Mouse (Mus musculus) kidney, adult 8-10 months (tissue): ENCODE measurements around the gene 4930438A08Rik.
A peak's percentile ranks its signal among the peaks of the same experiment; 100 is the strongest.
"Not testable (repeated sequence)": the region's sequence is repeated elsewhere in the genome, so short reads cannot be mapped to it uniquely, and the experiment has no call there.

ENCODE experiments used
- DNase-seq, 2 experiments: peaks; one replicate each; pipeline ENCODE4 v3.0.0; 2022

The 4930438A08Rik gene

DNA sequence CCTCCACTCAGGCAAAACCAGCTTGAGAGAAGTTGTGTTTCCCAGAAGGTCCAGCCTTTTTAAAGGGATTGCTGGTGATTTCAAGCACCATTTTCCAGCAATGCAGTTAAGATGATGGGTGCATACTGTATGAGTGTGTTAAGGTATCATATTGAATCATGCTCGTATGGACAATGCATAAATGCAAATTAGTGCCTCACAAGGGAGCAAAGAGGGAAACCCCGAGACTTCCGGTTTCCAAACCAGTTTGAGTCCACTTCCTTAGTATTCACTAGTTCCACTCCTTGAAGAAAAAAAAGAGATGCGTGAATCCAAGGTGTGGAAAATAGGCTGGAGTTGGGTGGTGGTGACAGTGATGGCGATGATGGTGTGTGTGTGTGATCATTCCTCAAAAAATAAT, 7.9 kb downstream of the 4930438A08Rik start:
- DNase-seq, result no peak

- DNase-seq, result no peak
Measured at GRCm38 (mm10) chr11:58289992-58290682, 15.5 kb downstream of the 4930438A08Rik start.

DNA sequence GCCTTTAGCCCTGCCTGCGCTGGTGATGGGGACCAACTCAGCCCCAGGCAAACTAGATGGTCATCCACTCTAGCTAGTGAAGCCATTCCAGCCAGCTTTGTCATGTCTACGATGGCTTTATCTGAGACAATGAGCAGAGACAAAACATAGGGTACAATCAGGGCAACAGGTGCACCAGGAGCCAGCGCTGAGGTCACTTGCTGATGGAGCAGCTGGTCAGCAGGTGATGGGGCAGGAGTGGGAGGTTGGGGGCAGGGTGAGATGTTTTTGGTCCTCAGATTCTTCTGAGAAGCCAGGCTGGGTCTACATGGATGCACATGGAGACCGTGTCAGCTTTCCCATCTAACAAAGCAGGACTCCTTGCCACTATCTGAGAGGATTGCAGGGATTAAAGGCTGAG, 16.2 kb downstream of the 4930438A08Rik start:
- no peak for DNase-seq

- DNase-seq, result no peak
Measured at GRCm38 (mm10) chr11:58292791-58293190, 18.2 kb downstream of the 4930438A08Rik start.

DNA sequence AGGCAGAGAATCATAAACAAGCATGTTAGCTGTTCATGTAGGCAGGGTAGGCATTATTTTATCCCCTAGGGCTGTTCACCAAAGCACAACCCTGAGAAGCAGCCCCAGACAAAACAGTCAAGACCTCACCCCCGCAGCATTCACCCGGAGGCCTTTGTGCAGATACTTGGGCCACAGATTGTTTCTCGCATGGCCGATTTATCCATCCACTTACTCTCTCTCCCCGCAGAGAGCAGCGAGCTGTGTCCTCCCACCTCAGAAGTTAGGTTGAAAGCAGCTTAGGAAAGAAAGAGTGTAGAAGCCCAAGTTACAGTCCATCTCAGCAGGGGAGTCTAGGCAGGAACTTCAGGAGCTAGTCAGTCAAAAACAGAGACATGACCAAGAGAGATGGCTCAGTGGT, 22.8 kb downstream of the 4930438A08Rik start:
- DNase-seq, result no peak

- DNase-seq, result peak; percentile 67 to 82
Measured at GRCm38 (mm10) chr11:58301057-58301456, 26.5 kb downstream of the 4930438A08Rik start.

- peak; percentile 97 to 99 for DNase-seq
Measured at GRCm38 (mm10) chr11:58301837-58302754, 27.5 kb downstream of the 4930438A08Rik start.

GRCm38 (mm10) chr11:58302774-58303445, 28.3 kb downstream of the 4930438A08Rik start:
- no peak for DNase-seq

- DNase-seq, result no peak
Measured at GRCm38 (mm10) chr11:58303594-58303993, 29.0 kb downstream of the 4930438A08Rik start.

DNA sequence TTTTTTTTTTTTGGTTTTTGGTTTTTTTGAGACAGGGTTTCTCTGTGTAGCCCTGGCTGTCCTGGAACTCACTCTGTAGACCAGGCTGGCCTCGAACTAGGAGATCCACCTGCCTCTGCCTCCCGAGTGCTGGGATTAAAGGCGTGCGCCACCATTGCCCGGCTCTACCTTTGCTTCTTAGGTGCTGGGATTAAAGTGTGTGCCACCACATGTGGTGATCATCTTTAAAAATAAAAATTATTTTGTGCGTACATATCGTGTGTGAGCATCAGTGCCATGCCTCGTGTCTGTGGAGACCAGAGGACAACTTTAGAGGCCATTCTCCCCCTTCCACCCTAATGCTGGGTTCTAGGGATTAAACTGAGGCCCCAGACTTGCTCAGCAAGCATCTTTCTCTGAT, 30.7 kb downstream of the 4930438A08Rik start:
- DNase-seq, result not testable (repeated sequence)

- DNase-seq, result peak; percentile 94 to 95
Measured at GRCm38 (mm10) chr11:58306860-58307308, 32.3 kb downstream of the 4930438A08Rik start, which contains the start of gene Zfp692. TSS of gene Zfp692 (plus strand) at chr11:58307069.

- DNase-seq, result peak; percentile 58 to 73
Measured at GRCm38 (mm10) chr11:58307411-58308080, 32.9 kb downstream of the 4930438A08Rik start.

DNA sequence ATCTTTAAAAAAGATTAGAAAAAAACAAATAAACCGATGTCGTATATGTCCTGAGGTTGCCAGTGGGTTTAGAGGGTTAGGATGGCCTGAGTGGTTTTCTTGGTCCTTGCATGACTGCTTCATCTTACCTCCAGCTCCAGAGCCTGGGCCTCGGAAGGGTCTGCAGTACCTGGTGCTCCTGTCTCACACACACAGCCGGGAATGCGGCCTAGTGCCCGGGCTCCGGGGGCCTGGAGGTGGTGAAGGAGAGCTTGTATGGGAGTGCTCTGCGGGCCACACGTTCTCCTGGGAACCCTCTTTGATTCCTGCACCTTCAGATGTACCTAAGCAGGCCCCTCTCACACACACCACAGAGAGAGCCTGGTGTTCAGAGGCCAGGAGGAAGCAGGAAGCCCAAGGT, 34.1 kb downstream of the 4930438A08Rik start:
- DNase-seq, result no peak

- DNase-seq, result no peak
Measured at GRCm38 (mm10) chr11:58314069-58314468, 39.5 kb downstream of the 4930438A08Rik start.

DNA sequence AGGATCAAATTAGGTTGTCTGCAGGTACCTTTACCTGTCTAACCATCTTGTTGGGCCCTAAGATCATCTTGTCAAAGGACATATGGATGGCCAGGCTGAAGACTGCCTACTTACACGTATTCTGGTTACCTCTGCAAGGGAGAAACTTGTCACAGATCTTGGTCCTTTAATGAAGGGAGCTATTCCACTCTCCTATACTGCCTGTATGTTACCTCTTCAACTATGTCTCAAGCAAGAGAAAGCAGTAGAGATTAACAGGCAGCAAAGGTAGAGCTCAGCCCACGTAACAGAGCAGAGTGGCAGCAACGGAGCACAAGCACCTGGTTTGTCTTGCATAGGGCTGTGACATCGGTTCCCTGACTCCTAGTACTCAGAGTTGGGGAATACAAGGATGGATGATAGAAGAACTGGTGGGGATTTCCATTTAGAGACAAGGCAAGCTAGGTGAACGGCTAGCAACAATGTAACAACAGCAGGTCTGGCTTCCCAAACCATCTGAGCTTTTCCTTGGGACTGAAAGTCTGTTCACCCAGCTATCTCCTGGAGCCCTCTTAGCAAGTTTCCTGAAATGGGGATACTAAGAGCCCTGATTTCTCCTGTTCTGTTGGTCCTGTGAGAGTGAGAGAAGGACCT, 41.1 kb downstream of the 4930438A08Rik start:
- no peak for DNase-seq

GRCm38 (mm10) chr11:58316344-58316743, 41.7 kb downstream of the 4930438A08Rik start:
- no peak for DNase-seq

DNA sequence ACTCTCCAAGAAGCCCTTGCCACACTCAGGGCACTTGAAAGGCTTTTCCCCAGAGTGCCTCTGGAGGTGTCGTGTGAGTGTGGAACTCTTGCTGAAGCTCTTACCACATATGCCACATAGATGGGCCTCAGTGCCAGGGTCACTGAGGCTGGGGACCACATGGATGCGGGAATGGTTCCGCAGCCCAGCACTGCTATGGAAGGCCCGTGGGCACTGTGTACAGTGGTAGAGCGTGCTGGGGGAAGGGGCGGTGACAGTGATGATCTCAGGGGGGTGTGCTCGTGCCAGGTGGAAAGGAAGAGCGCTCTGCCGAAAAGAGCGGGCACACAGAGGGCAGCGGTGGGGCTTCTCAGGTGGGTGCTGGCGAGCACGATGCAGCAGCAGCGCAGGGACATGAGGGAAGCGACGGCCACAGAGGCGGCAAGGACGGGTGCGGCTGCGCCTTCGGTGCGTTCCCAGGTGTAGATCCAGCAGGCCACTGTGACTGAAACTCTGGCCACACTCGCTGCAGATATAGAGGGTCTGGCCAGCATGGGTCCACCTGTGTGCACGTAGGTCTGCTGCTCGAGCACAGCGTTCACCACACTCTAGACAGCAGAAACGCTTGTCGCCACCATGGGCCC, 42.3 kb downstream of the 4930438A08Rik start:
- no peak for DNase-seq

GRCm38 (mm10) chr11:58322824-58323569, 48.4 kb downstream of the 4930438A08Rik start:
- peak; percentile 98 for DNase-seq

- DNase-seq, result no peak
Measured at GRCm38 (mm10) chr11:58323570-58324340, 49.2 kb downstream of the 4930438A08Rik start.
